Mouse (Mus musculus): ENCODE measurements around the gene Hoxa2. TPM values are rescaled to one million over a fixed set of nuclear protein-coding genes. Genes with fewer than 3 reads are reported as not detected.

Gene Hoxa2
- polyA plus RNA-seq, 1 experiment from 2014 or later, result 2.0 TPM

- Histone ChIP-seq H3K27me3 (ENCODE audit: control insufficient read depth, insufficient read depth, low read length) (peaks cover 95% of the 10 kb centered on the region), H3K9ac (ENCODE audit: low read length) (no peak overlapping the region), H3K27ac (ENCODE audit: low read length) (no peak overlapping the region), H3K36me3 (ENCODE audit: control insufficient read depth, insufficient read depth) (no peaks in the 10 kb centered on the region), H3K9me3 (replicated peaks; ENCODE audit: control insufficient read depth, low read length) (no peaks in the 10 kb centered on the region), H3K4me2 (ENCODE audit: low read depth, low read length) (peak overlapping the region; percentile 54), H3K4me3 (ENCODE audit: low read length) (peak overlapping the region; percentile 28), H3K4me1 (ENCODE audit: control insufficient read depth, insufficient read depth, low read length) (peaks cover 5% of the 10 kb centered on the region)
- no peak for ATAC-seq (replicated peaks; ENCODE audit: extremely low read depth, insufficient read depth, low FRiP score)
- WGBS, result 15% methylated on average over 18 of the region's 18 CpGs
Observed at GRCm38 (mm10) chr6:52208868-52209684, 44.4 kb upstream of the Hoxa2 start.

GRCm38 (mm10) chr6:52208072-52208867 is 43.6 kb upstream of the Hoxa2 start, which contains the start of gene Hoxa6:
TSS of gene Hoxa6 (minus strand) at chr6:52208722.
- ATAC-seq (replicated peaks; ENCODE audit: extremely low read depth, insufficient read depth, low FRiP score), result no peak
- Histone ChIP-seq H3K9ac (ENCODE audit: low read length) (no peak within 1 kb of the TSS), H3K4me3 (ENCODE audit: low read length) (peak within 1 kb of the TSS; percentile 28), H3K36me3 (ENCODE audit: control insufficient read depth, insufficient read depth) (no peaks in the 10 kb centered on the region), H3K27me3 (ENCODE audit: control insufficient read depth, insufficient read depth, low read length) (peaks cover 87% of the 10 kb centered on the region), H3K4me1 (ENCODE audit: control insufficient read depth, insufficient read depth, low read length) (peaks cover 7% of the 10 kb centered on the region; the same call in 1 of the 2 replicates), H3K4me2 (ENCODE audit: low read depth, low read length) (peak within 1 kb of the TSS; percentile 54), H3K9me3 (replicated peaks; ENCODE audit: control insufficient read depth, low read length) (no peaks in the 10 kb centered on the region), H3K27ac (ENCODE audit: low read length) (no peak within 1 kb of the TSS)
- WGBS, result 4% methylated on average over 47 of the region's 47 CpGs

GRCm38 (mm10) chr6:52207684-52207976 is 43.0 kb upstream of the Hoxa2 start:
- H3K9ac ChIP-seq (ENCODE audit: low read length), result no peak overlapping the region
- no peak overlapping the region for H3K4me2 ChIP-seq (ENCODE audit: low read depth, low read length)

GRCm38 (mm10) chr6:52206882-52207683 is 42.5 kb upstream of the Hoxa2 start:
- H3K4me2 ChIP-seq (ENCODE audit: low read depth, low read length), result no peak overlapping the region
- ATAC-seq (replicated peaks; ENCODE audit: extremely low read depth, insufficient read depth, low FRiP score), result no peak
- no peaks in the 10 kb centered on the region for H3K36me3 ChIP-seq (ENCODE audit: control insufficient read depth, insufficient read depth)
- no peak overlapping the region for H3K4me3 ChIP-seq (ENCODE audit: low read length)
- H3K4me1 ChIP-seq (ENCODE audit: control insufficient read depth, insufficient read depth, low read length), result peaks cover 3% of the 10 kb centered on the region; the same call in 1 of the 2 replicates
- H3K27me3 ChIP-seq (ENCODE audit: control insufficient read depth, insufficient read depth, low read length), result peaks cover 82% of the 10 kb centered on the region
- H3K27ac ChIP-seq (ENCODE audit: low read length), result no peak overlapping the region
- H3K9me3 ChIP-seq (replicated peaks; ENCODE audit: control insufficient read depth, low read length), result no peaks in the 10 kb centered on the region
- H3K9ac ChIP-seq (ENCODE audit: low read length), result no peak overlapping the region
- WGBS, result 18% methylated on average over 4 of the region's 4 CpGs

More at GRCm38 (mm10) chr6:52207684-52207976, 43.0 kb upstream of the Hoxa2 start:
- no peak overlapping the region for H3K27ac ChIP-seq (ENCODE audit: low read length)
- H3K27me3 ChIP-seq (ENCODE audit: control insufficient read depth, insufficient read depth, low read length), result peaks cover 84% of the 10 kb centered on the region
- H3K4me1 ChIP-seq (ENCODE audit: control insufficient read depth, insufficient read depth, low read length), result peaks cover 3% of the 10 kb centered on the region; the same call in 1 of the 2 replicates
- H3K4me3 ChIP-seq (ENCODE audit: low read length), result no peak overlapping the region
- ATAC-seq (replicated peaks; ENCODE audit: extremely low read depth, insufficient read depth, low FRiP score), result no peak
- no peaks in the 10 kb centered on the region for H3K9me3 ChIP-seq (replicated peaks; ENCODE audit: control insufficient read depth, low read length)
- no peaks in the 10 kb centered on the region for H3K36me3 ChIP-seq (ENCODE audit: control insufficient read depth, insufficient read depth)

GRCm38 (mm10) chr6:52205638-52206621 is 41.3 kb upstream of the Hoxa2 start:
- no peak overlapping the region for H3K9ac ChIP-seq (ENCODE audit: low read length)
- H3K9me3 ChIP-seq (replicated peaks; ENCODE audit: control insufficient read depth, low read length), result no peaks in the 10 kb centered on the region
- no peak overlapping the region for H3K27ac ChIP-seq (ENCODE audit: low read length)
- no peak overlapping the region for H3K4me2 ChIP-seq (ENCODE audit: low read depth, low read length)
- no peaks in the 10 kb centered on the region for H3K36me3 ChIP-seq (ENCODE audit: control insufficient read depth, insufficient read depth)
- 10% methylated on average over 55 of the region's 55 CpGs for WGBS
- peaks cover 3% of the 10 kb centered on the region; the same call in 1 of the 2 replicates for H3K4me1 ChIP-seq (ENCODE audit: control insufficient read depth, insufficient read depth, low read length)
- peak overlapping the region; percentile 5; the same call in 1 of the 2 replicates for H3K4me3 ChIP-seq (ENCODE audit: low read length)
- peaks cover 80% of the 10 kb centered on the region for H3K27me3 ChIP-seq (ENCODE audit: control insufficient read depth, insufficient read depth, low read length)
- no peak for ATAC-seq (replicated peaks; ENCODE audit: extremely low read depth, insufficient read depth, low FRiP score)

GRCm38 (mm10) chr6:52205221-52205620 is 40.6 kb upstream of the Hoxa2 start:
- peaks cover 81% of the 10 kb centered on the region for H3K27me3 ChIP-seq (ENCODE audit: control insufficient read depth, insufficient read depth, low read length)
- no peak overlapping the region for H3K4me3 ChIP-seq (ENCODE audit: low read length)
- no peak overlapping the region for H3K27ac ChIP-seq (ENCODE audit: low read length)
- no peaks in the 10 kb centered on the region for H3K36me3 ChIP-seq (ENCODE audit: control insufficient read depth, insufficient read depth)
- H3K9ac ChIP-seq (ENCODE audit: low read length), result no peak overlapping the region
- no peak for ATAC-seq (replicated peaks; ENCODE audit: extremely low read depth, insufficient read depth, low FRiP score)
- no peaks in the 10 kb centered on the region for H3K9me3 ChIP-seq (replicated peaks; ENCODE audit: control insufficient read depth, low read length)
- no peak overlapping the region for H3K4me2 ChIP-seq (ENCODE audit: low read depth, low read length)
- H3K4me1 ChIP-seq (ENCODE audit: control insufficient read depth, insufficient read depth, low read length), result peaks cover 3% of the 10 kb centered on the region; the same call in 1 of the 2 replicates
- 16% methylated on average over 14 of the region's 14 CpGs for WGBS

GRCm38 (mm10) chr6:52204050-52204752 is 39.6 kb upstream of the Hoxa2 start, which contains the start of gene Hoxa5:
TSS of gene Hoxa5 (minus strand) at chr6:52204587.
- Histone ChIP-seq H3K9ac (ENCODE audit: low read length) (peak within 1 kb of the TSS; percentile 56), H3K9me3 (replicated peaks; ENCODE audit: control insufficient read depth, low read length) (no peaks in the 10 kb centered on the region), H3K27me3 (ENCODE audit: control insufficient read depth, insufficient read depth, low read length) (peaks cover 79% of the 10 kb centered on the region), H3K27ac (ENCODE audit: low read length) (no peak within 1 kb of the TSS; the same call in 1 of the 2 replicates), H3K4me1 (ENCODE audit: control insufficient read depth, insufficient read depth, low read length) (peaks cover 3% of the 10 kb centered on the region; the same call in 1 of the 2 replicates), H3K4me2 (ENCODE audit: low read depth, low read length) (peak within 1 kb of the TSS; percentile 56), H3K4me3 (ENCODE audit: low read length) (peak within 1 kb of the TSS; percentile 45), H3K36me3 (ENCODE audit: control insufficient read depth, insufficient read depth) (no peaks in the 10 kb centered on the region)
- 0 out of 2 replicates have a peak, but pooled peaks have one; percentile 37 for ATAC-seq (replicated peaks; ENCODE audit: extremely low read depth, insufficient read depth, low FRiP score)
- 1% methylated on average over 65 of the region's 65 CpGs for WGBS

All from heart, embryonic 16.5 days (tissue).